Mouse (Mus musculus) heart, postnatal 0 days (tissue): ENCODE data around the gene Bag2.

Experiments
- CTCF ChIP-seq: IDR thresholded peaks from 2 replicates; pipeline ENCODE4 v1.5.1; 2016; ENCODE audit warnings: antibody characterized with exemption, control low read depth, low read depth
- EP300 ChIP-seq: IDR thresholded peaks from 2 replicates; pipeline ENCODE4 v1.6.1; 2016; ENCODE audit warnings: antibody characterized with exemption, low read depth

GRCm38 (mm10) chr1:33758488-33758887, 893 bp upstream of the Bag2 start:
- no peak for TF ChIP-seq CTCF
- no peak for TF ChIP-seq EP300
